Mouse (Mus musculus): ENCODE measurements at regions not wholly inside any gene's neighbourhood (a gene's known extent, or its start where the extent isn't known, plus 50 kb on each side); places are given as distances from the start of the nearest gene placed in this dataset.
"Not testable (repeated sequence)": the region's sequence is repeated elsewhere in the genome, so short reads cannot be mapped to it uniquely, and the experiment has no call there.

- DNase-seq (ENCODE audit: low spot score in 2 of 2), result no peak
Observed at GRCm38 (mm10) chr5:148776796-148777659, 152.1 kb downstream of the Katnal1 start.

- DNase-seq (ENCODE audit: low spot score in 2 of 2), result no peak
Observed at GRCm38 (mm10) chr5:148775232-148775631, 153.9 kb downstream of the Katnal1 start.

- DNase-seq (ENCODE audit: low spot score in 2 of 2), result no peak
Observed at GRCm38 (mm10) chr5:148774446-148774845, 154.7 kb downstream of the Katnal1 start.

- DNase-seq (ENCODE audit: low spot score in 2 of 2), result no peak
Observed at GRCm38 (mm10) chr5:148769452-148769851, 159.7 kb downstream of the Katnal1 start.

GRCm38 (mm10) chr5:148768346-148768745, 160.8 kb downstream of the Katnal1 start:
- DNase-seq (ENCODE audit: low spot score in 2 of 2), result no peak

GRCm38 (mm10) chr5:148765993-148766392, 163.1 kb downstream of the Katnal1 start:
- DNase-seq (ENCODE audit: low spot score in 2 of 2), result no peak

- DNase-seq (ENCODE audit: low spot score in 2 of 2), result no peak
Observed at GRCm38 (mm10) chr5:148760108-148760507, 169.0 kb downstream of the Katnal1 start.

- no peak for DNase-seq (ENCODE audit: low spot score in 2 of 2)
Observed at GRCm38 (mm10) chr5:148758786-148759185, 170.3 kb downstream of the Katnal1 start.

GRCm38 (mm10) chr5:148757715-148758114, 171.4 kb downstream of the Katnal1 start:
- no peak for DNase-seq (ENCODE audit: low spot score in 2 of 2)

GRCm38 (mm10) chr5:148757236-148757635, 171.9 kb downstream of the Katnal1 start:
- DNase-seq (ENCODE audit: low spot score in 2 of 2), result no peak

- DNase-seq (ENCODE audit: low spot score in 2 of 2), result no peak
Observed at GRCm38 (mm10) chr5:148756246-148756930, 172.7 kb downstream of the Katnal1 start.

- no peak for DNase-seq (ENCODE audit: low spot score in 2 of 2)
Observed at GRCm38 (mm10) chr5:148755807-148756206, 173.3 kb downstream of the Katnal1 start.

GRCm38 (mm10) chr5:148754896-148755295, 174.2 kb downstream of the Katnal1 start:
- no peak for DNase-seq (ENCODE audit: low spot score in 2 of 2)

- no peak for DNase-seq (ENCODE audit: low spot score in 2 of 2)
Observed at GRCm38 (mm10) chr5:148754363-148754762, 174.8 kb downstream of the Katnal1 start.

- no peak for DNase-seq (ENCODE audit: low spot score in 2 of 2)
Observed at GRCm38 (mm10) chr5:148753457-148753856, 175.7 kb downstream of the Katnal1 start.

GRCm38 (mm10) chr5:148751980-148752379, 177.1 kb downstream of the Katnal1 start:
- DNase-seq (ENCODE audit: low spot score in 2 of 2), result no peak

GRCm38 (mm10) chr5:148750002-148750734, 179.0 kb downstream of the Katnal1 start:
- no peak for DNase-seq (ENCODE audit: low spot score in 2 of 2)

- no peak for DNase-seq (ENCODE audit: low spot score in 2 of 2)
Observed at GRCm38 (mm10) chr5:148747972-148748764, 181.0 kb downstream of the Katnal1 start.

GRCm38 (mm10) chr5:148747549-148747948, 181.6 kb downstream of the Katnal1 start:
- DNase-seq (ENCODE audit: low spot score in 2 of 2), result no peak

- DNase-seq (ENCODE audit: low spot score in 2 of 2), result not testable (repeated sequence)
Observed at GRCm38 (mm10) chr5:148746726-148747125, 182.4 kb downstream of the Katnal1 start.

All from adrenal gland, adult 18-20 months (tissue).